Mouse (Mus musculus) ES-Bruce4 (cell line): ENCODE measurements around the gene Fam189a2. TPM values are rescaled to one million over a fixed set of nuclear protein-coding genes. Genes with fewer than 3 reads are reported as not detected.
A peak's percentile ranks its signal among the peaks of the same experiment; 100 is the strongest.

Experiments
- H3K27ac ChIP-seq: 2 replicates; pipeline ENCODE4 v1.5.1; 2012; ENCODE audit warnings: low read length, inconsistent platforms; ENCODE audit not compliant: insufficient read depth
- H3K27me3 ChIP-seq: 2 replicates; pipeline ENCODE4 v1.6.1; 2012; ENCODE audit warnings: mild to moderate bottlenecking, low read length, inconsistent platforms; ENCODE audit not compliant: control insufficient read depth, poor library complexity, insufficient read depth, severe bottlenecking
- H3K36me3 ChIP-seq: 2 replicates; pipeline ENCODE4 v1.6.1; 2012; ENCODE audit warnings: inconsistent platforms, mild to moderate bottlenecking, low read length, moderate library complexity; ENCODE audit not compliant: control insufficient read depth, poor library complexity, insufficient read depth, severe bottlenecking
- H3K4me1 ChIP-seq: one replicate; pipeline ENCODE4 v1.8.1; 2011; ENCODE audit warnings: low read length; ENCODE audit not compliant: control insufficient read depth, insufficient read depth
- H3K4me3 ChIP-seq: 2 replicates; pipeline ENCODE4 v1.5.1; 2011; ENCODE audit warnings: low read depth, mild to moderate bottlenecking, low read length
- H3K9ac ChIP-seq: 2 replicates; pipeline ENCODE4 v1.6.1; 2012; ENCODE audit warnings: low read depth, mild to moderate bottlenecking, inconsistent platforms; ENCODE audit not compliant: poor library complexity, severe bottlenecking
- H3K9me3 ChIP-seq: replicated peaks from 2 replicates; pipeline ENCODE4 v1.6.1; 2012; ENCODE audit warnings: mild to moderate bottlenecking, low read length, inconsistent platforms; ENCODE audit not compliant: control insufficient read depth, poor library complexity, insufficient read depth, severe bottlenecking
- CTCF ChIP-seq: IDR thresholded peaks from one replicate; pipeline ENCODE4 v1.8.1; 2011; ENCODE audit warnings: low read depth, low read length
- EP300 ChIP-seq: IDR thresholded peaks from 2 replicates; pipeline ENCODE4 v1.6.1; 2011; ENCODE audit warnings: low read depth, low read length; ENCODE audit not compliant: insufficient read depth
- POLR2A ChIP-seq: IDR thresholded peaks from one replicate; pipeline ENCODE4 v1.8.1; 2011; ENCODE audit warnings: low read length; ENCODE audit not compliant: insufficient read depth
- polyA plus RNA-seq: library from polyadenylated mRNA; stranded (reverse); fragments of >200 nt; gene quantifications from 2 replicates; pipeline ENCODE4 v1.2.4, GENCODE M21; 2011; ENCODE audit warnings: low read depth; ENCODE audit not compliant: missing spikeins, insufficient read depth, insufficient read length

The Fam189a2 gene
- polyA plus RNA-seq, 1 experiment, result 1.7 TPM

DNA sequence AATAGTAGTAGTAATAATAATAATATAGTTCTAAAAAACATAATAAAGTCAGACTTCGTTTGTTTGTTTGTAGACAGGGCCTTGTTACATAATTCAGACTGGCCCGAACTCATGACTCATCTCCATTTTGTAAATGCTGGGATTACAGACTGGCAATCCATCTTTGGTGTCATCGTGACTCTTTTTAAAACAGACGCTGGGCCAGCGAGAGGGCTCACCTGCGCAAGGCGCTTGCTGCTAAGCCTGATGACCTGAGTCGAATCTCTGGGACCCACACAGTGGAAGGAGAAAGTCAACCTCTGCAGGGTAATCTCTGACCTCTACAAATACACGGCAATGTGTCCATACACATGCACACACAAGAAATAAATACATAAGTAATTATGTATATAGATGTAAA is 64.4 kb downstream of the Fam189a2 start:
- H3K27ac ChIP-seq, result no peak overlapping the region
- H3K9me3 ChIP-seq, result no peaks in the 10 kb centered on the region
- H3K36me3 ChIP-seq, result no peaks in the 10 kb centered on the region
- no peaks in the 10 kb centered on the region for H3K4me1 ChIP-seq
- H3K4me3 ChIP-seq, result no peak overlapping the region
- no peak overlapping the region for H3K9ac ChIP-seq
- TF ChIP-seq POLR2A, result no peak
- TF ChIP-seq CTCF, result no peak
- TF ChIP-seq EP300, result no peak
- H3K27me3 ChIP-seq, result no peaks in the 10 kb centered on the region

DNA sequence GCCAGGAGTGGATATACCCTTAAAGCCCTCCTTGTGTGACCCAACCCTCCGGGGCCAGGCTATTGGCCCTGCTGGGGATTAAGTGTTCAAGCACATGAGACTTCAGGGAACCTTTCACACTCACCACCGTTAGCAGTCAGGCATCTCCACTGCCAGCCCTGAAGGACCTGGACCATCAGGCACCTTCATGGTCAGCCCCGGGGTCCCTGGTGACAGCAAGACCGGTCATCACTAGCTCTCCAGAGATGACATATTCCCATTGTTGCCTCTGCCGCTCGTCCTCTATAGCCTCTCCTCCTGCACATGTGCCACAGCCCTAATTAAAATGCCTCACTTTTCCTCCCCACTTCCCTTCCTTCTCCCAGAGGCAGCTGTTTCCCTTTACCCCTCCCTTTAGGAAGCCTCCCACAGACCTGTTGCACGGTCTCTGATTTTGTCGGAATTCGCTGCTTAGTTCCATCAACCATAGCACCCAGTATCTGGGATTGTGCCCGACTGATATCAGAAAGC is 66.4 kb downstream of the Fam189a2 start:
- H3K9me3 ChIP-seq, result no peaks in the 10 kb centered on the region
- TF ChIP-seq EP300 (no peak), CTCF (no peak), POLR2A (no peak)
- no peaks in the 10 kb centered on the region for H3K4me1 ChIP-seq
- no peaks in the 10 kb centered on the region for H3K36me3 ChIP-seq
- H3K9ac ChIP-seq, result no peak overlapping the region
- H3K27ac ChIP-seq, result no peak overlapping the region
- no peaks in the 10 kb centered on the region for H3K27me3 ChIP-seq
- H3K4me3 ChIP-seq, result no peak overlapping the region

DNA sequence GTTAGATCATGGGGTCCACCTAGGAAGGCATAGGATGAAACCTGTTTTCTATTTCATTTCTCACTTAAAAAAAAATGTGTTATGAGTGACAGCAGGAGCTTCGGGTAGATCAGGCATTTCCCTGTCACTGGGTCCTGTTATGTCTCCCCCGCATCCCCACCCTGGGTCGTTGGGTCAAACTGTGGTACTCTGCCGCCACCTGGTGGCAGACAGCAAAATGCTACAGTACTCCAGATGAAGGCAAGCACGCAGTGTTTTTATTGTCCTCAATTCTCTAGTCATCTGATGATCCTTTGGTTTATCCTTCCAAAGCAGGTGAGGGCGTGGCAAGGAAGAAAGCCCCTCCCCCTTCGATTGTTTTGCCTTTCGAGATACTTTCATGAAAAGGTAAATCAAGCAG is 69.3 kb downstream of the Fam189a2 start:
- no peak overlapping the region for H3K4me3 ChIP-seq
- no peaks in the 10 kb centered on the region for H3K36me3 ChIP-seq
- no peaks in the 10 kb centered on the region for H3K9me3 ChIP-seq
- no peaks in the 10 kb centered on the region for H3K27me3 ChIP-seq
- no peak overlapping the region for H3K27ac ChIP-seq
- H3K4me1 ChIP-seq, result no peaks in the 10 kb centered on the region
- H3K9ac ChIP-seq, result no peak overlapping the region
- TF ChIP-seq POLR2A (no peak), CTCF (peak; percentile 94), EP300 (no peak)

DNA sequence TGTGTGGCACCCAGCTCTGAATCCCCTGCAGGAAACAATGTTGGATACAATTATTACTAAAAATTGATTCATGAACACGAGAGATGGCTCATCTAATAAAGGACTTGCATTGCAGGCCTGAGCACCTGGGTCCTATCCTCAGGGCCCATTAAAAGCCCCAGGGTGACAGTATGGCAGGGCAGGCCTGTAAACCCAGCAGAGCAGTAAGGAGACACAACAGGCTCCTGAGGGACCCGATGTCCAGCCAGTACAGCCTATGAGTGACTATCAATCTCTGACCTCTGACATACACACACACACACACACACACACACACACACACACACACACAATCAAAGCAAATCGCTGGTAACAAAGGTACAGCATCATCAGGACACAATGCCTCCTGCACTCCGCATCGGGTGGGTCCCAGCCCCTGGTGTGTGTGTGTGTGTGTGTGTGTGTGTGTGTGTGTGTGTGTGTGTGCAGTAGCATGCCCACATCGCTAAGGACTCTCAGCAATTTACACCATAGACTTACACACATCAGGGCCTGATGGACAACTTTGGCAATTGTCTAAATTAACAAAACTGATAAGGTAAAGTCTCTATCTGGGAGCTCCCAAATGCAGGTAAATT is 69.9 kb downstream of the Fam189a2 start:
- Histone ChIP-seq H3K4me3 (no peak overlapping the region), H3K9ac (no peak overlapping the region), H3K36me3 (no peaks in the 10 kb centered on the region), H3K27ac (no peak overlapping the region), H3K9me3 (no peaks in the 10 kb centered on the region), H3K27me3 (no peaks in the 10 kb centered on the region), H3K4me1 (no peaks in the 10 kb centered on the region)
- TF ChIP-seq CTCF, result no peak
- no peak for TF ChIP-seq EP300
- no peak for TF ChIP-seq POLR2A

DNA sequence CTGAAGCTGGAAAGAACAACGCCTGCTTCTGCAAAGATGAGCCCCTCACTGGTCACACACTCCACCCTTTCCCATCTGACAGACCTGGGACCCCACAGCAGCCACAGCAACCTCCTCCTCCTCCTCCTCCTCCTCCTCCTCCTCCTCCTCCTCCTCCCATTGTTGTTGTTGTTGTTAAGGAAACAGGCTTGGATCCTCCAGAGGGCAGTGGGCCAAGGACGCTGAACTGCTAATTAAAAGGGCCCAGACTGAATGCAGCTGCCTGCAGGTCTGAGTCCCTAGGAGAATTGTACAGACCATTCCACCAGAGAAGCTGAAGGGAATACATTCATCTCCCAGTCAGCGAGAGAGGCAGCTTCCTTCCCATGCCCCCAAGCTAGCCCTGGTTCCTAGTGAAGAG is 70.5 kb downstream of the Fam189a2 start:
- Histone ChIP-seq H3K36me3 (no peaks in the 10 kb centered on the region), H3K4me1 (no peaks in the 10 kb centered on the region), H3K4me3 (no peak overlapping the region), H3K27me3 (no peaks in the 10 kb centered on the region), H3K9ac (no peak overlapping the region), H3K27ac (no peak overlapping the region), H3K9me3 (no peaks in the 10 kb centered on the region)
- TF ChIP-seq CTCF, result no peak
- TF ChIP-seq POLR2A, result no peak
- no peak for TF ChIP-seq EP300

DNA sequence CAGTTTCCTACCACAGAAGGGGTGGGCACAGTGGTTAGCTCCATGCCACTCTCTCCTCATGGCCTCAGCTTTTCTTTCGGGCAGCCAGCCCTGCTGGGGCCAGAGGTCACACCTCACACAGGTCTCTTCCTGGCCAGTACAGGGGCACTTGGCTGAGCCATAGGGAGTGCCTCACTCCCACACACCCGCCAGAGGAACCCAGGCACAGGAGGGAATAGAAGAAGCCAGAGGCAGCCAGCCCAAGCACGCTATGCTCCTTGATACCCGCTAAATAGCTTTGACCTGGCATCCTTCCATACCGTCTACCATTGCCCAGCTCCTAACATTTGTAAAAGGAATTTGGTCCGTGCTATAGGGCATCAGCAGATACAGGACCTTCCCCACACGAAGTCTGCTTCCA is 70.9 kb downstream of the Fam189a2 start:
- no peak overlapping the region for H3K9ac ChIP-seq
- no peak overlapping the region for H3K27ac ChIP-seq
- H3K27me3 ChIP-seq, result no peaks in the 10 kb centered on the region
- H3K4me1 ChIP-seq, result no peaks in the 10 kb centered on the region
- no peak overlapping the region for H3K4me3 ChIP-seq
- no peaks in the 10 kb centered on the region for H3K9me3 ChIP-seq
- no peaks in the 10 kb centered on the region for H3K36me3 ChIP-seq
- TF ChIP-seq EP300 (no peak), CTCF (no peak), POLR2A (no peak)
